Mouse (Mus musculus) lung, postnatal 0 days (tissue): ENCODE data around the gene Cryzl2.

Experiments
- CTCF ChIP-seq: IDR thresholded peaks from 2 replicates; pipeline ENCODE4 v1.5.1; 2016; ENCODE audit warnings: antibody characterized with exemption, mild to moderate bottlenecking
- EP300 ChIP-seq: IDR thresholded peaks from 2 replicates; pipeline ENCODE4 v1.6.1; 2016; ENCODE audit warnings: antibody characterized with exemption, mild to moderate bottlenecking, control low read depth

DNA sequence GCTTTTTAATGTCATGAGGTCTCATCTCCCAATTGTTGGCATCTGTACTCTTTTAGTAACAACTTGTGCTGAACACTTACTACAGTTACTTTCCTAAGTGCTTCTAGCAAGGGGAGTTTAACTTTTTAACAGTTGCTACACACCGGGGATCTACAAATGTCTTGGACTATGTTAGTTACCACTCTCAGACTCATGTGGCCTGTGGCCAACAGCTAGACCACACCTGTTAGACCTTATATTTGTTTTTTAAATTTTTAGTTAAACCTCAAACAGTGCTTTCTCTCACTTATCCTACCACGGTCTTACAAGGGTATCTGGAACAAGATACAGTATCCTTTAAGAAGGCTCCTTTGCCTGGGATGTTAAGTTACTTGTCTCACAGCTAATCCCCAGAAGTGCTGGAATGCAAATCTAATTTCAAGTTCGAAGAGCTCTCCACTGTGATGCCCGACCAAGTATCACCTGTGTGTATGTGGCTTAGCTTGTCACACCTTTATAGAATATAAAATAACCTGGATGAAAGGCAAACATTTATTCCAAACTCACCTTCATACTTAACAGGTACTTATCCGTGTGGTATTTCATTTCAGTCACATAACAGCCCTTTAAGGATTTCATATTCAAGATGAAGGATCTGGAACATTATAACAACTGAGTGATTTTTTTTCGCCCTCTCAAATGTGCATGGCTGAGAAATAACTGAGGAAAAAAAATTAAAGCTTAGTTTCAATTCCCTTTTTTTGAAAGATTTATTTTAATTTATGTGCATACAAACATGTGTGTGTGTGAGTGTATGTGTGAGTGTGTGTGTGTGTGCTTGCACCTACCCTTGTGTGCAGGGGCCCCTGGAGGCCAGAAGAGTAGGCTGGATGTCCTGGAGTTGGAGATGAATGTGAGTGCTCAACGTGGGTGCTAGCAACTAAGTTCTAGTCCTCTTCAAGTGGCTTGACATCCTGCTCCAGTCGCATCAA lies 58.7 kb downstream of the Cryzl2 start:
- no peak for TF ChIP-seq CTCF
- no peak for TF ChIP-seq EP300
